Mouse (Mus musculus) cerebellum, adult 9-11 months (tissue): ENCODE measurements around the gene Ccdc180.

Source experiments
- DNase-seq: peaks from one replicate; pipeline ENCODE4 v3.0.0; 2022

Ccdc180 gene

GRCm38 (mm10) chr4:45911876-45912275 lies 21.8 kb downstream of the Ccdc180 start:
- no peak for DNase-seq

- no peak for DNase-seq
Measured at GRCm38 (mm10) chr4:45917091-45917490, 27.0 kb downstream of the Ccdc180 start.

GRCm38 (mm10) chr4:45921663-45922435 lies 31.7 kb downstream of the Ccdc180 start:
- no peak for DNase-seq

DNA sequence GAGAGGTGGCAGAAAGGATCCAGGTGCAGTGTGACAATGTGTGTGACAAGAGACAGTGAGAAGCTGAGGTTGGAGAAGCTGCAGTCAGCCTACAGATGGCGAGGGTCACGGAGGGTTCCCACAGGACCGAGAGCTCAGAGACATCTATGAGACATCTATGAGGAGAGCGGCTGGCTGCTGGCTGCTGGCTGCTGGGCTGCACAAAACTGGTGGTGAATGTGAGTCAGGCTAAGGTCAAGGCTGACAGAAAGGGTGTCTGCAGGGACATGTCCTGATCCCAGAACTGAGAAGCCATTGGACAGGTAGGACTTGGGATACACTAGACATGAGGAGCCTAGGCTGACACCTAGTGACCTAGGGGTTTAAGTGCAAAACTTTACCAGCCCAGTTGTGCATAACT lies 33.9 kb downstream of the Ccdc180 start:
- DNase-seq = no peak

DNA sequence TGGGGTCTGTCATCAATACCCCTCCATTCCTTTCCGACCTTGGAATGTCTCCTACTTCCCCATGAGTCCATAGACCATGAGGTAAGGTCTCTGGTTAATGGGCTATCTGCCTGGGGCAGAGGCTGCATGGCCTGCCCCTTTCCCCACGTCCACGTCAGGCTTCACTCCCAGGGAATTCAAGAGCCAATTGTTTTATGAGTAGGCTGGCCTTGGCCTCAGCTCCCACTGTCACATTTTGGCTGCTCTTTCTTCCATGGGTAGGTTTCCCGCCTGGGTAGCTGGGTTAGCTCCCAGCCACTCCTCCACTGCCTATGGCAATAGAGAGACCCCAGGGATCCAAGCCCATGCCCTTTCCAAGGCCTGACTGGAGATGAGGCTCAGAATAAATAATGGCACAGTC lies 38.5 kb downstream of the Ccdc180 start:
- DNase-seq = no peak

- DNase-seq = peak; percentile 6
Measured at GRCm38 (mm10) chr4:45941628-45942044, 51.5 kb downstream of the Ccdc180 start.

GRCm38 (mm10) chr4:45947729-45948128 lies 57.6 kb downstream of the Ccdc180 start:
- DNase-seq = no peak

DNA sequence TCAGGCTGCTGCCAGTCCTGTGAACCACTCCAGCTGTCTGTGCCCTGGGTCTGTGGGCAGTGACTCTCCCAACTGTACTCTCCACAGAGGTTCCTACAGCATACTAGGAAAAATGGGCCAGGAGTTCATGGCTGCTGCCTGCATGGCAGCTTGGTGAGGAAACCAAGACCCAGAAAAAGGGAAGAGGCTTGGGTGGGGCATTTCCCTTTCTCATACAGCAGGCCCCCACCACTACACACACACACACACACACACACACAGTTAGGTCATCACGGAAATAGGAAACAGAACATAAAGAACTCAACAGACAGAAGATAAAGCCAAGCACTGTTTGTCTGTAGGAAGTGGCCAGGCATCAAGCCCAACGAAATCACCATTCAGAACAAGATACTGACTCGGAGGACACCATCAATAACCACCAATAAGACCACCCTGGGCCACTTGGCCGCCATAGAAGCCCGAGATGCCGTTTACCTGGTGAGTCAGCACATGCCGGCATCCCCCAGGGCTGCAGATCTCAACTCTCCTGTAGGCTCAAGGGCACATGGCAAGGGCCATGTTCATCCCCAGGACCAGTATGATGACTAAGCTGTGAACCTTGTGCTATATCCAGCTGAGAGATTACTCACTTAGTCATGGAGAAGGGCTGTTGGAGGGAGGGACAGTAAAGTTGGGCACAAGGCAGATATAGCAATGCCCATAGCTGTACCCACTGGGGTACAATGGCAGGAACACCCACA lies 59.2 kb downstream of the Ccdc180 start:
- DNase-seq = no peak

DNA sequence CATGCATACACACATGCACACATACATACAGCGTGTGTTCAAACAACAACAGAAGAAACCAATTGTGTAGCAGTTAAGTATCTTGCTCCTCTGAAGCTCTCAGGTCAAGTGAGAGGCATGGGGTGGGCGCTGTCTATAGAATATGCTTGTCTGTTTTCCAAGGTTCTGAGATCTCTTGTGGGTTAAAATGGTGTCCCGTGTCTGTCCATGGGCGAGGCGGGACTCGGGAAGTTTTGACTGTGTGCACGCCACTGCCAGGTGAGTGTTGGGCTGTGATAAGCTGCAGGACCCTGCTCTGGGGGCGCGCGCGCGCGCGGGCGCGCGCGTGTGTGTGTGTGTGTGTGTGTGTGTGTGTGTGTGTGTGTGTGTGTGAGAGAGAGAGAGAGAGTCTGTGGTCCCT lies 61.7 kb downstream of the Ccdc180 start:
- no peak for DNase-seq

- DNase-seq = no peak
Measured at GRCm38 (mm10) chr4:45953025-45953919, 63.2 kb downstream of the Ccdc180 start.

DNA sequence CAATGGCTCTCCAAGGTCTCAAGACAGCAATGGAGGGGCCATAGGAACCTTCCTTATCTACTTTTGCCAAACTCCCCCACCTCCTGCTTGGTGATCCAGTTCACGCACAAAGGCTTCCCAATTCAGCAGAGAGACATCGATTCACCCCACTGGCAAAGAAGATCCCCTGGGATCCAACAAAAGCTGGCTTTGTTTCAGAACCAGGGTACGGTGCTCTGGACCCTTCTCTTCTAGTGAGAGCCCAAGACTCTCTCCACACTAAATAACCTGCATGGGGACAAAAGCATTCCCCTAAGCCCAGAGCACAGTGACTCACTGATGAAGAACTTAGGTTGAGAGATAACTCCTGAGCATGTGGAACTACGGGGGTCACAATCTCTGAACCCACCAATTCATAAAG lies 65.1 kb downstream of the Ccdc180 start:
- no peak for DNase-seq

GRCm38 (mm10) chr4:45956131-45956530 lies 66.0 kb downstream of the Ccdc180 start:
- DNase-seq = no peak

GRCm38 (mm10) chr4:45956706-45957105 lies 66.6 kb downstream of the Ccdc180 start:
- DNase-seq = no peak

- DNase-seq = no peak
Measured at GRCm38 (mm10) chr4:45964771-45965439, 74.8 kb downstream of the Ccdc180 start, which contains the start of gene Tdrd7. Tdrd7 (plus strand) TSS chr4:45965334.

DNA sequence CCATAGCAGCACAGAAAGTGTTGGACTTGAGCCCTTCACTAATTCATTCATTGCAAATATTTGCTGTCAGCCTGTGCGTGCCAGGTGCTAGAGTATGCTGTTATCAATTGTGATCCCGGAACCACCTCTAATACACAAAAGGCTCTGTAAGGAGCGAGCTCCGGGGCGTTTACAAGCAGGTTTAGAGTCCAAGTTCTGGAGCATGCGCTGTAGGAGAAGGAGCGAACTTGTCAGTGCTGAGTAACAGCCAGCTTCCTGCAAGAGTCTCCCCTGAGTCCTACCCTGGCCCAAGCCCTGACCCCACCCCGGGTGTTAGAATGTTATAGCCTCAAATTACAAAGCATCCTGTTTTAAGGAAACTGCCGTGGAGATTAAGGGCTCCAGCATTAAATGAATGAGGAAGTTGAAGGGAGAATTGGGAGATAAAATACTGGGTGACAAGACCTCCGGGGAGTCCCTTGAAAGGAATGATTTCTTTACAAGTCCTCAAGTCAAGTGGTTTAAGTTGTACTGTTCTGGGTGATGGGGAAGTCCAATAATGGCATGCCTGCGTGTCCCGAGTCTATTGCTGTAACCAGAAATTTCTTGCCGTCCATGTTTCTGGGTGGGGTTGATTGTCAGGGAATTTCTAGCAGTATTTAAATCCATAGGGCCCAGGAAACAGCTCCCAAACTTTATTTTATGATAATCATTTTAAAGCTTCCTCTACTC lies 75.8 kb downstream of the Ccdc180 start:
- no peak for DNase-seq

GRCm38 (mm10) chr4:45966716-45967115 lies 76.6 kb downstream of the Ccdc180 start:
- DNase-seq = no peak

DNA sequence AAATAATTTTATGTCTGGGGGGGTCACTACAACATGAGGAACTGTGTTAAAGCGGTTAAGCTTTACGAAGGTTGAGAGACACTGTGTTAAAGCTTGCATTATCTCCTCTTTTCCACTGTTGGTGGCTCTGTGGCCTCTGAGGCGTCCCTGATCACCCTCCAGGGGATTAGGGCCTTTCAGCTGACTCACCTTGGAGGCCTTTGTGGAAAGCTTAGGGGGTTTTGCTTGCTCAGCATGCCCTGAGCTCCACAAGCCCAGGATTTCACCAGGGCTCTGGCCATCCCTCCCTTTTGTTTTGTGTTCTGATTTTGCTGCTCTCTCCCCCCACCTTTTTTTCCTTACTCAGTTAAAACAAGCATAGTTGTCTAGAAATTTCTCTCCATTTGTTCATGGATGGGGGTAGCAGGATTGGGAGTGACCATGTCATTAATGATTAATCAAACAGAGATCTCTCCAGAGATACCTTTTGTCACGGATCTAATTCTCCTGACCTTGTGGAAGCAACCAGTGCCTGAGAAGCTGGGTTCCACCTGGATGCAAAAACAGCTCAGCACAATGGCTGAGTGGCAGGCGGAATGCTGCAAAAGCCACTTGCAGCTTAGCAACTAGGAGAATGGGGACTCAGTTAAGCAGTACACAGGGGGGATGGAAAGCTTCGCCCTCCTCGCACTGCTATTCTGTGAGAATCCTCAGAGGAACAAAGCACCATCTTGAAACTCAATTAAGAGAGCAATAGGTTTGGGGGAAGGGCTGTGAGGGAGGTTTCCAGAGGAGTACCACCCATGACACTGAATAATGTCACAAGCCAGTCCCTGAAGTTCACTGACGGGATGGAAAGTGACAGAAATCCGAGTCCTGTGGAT lies 77.6 kb downstream of the Ccdc180 start:
- no peak for DNase-seq

DNA sequence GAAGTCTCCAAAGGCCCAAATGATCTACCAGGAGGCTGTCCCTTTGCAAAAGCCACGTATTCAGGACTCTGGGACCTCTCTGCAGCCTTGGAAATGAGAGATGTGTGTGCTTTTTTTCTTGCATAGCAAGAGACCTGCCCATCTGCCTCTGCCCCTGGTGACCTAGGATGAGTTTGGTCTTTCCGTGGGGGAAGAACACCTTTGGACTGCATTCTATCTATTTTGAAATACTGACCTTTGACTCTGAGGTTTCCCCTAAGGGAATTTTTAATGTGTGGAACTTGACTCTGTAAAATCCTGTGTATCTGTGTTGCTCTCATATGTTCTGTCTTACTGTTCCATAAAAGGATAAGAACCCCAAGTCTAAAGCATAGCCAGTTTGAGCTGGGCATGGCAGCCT lies 78.9 kb downstream of the Ccdc180 start:
- no peak for DNase-seq

DNA sequence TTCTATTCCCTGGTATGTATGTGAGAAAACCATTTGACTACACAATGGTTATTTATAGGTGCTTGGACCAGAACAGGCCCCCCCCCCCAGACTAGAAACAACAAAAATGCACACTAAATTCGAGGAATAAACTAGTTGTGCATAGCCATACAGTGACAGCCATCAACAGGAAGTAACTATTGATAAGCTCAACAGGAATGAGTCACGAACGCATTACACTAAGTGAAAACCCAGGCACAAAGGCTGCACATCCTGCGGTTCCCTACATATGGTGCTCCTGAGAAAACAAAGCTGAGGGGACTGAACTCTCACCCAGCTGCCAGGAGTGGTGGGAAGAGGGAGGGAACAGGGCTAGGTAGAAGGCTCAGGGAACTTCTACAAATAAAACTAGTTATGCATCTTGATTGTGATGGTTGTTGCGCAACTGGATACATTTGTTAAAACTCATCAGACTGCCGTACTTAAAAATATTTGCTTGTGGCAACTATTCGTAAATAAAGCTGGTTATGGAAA lies 80.0 kb downstream of the Ccdc180 start:
- no peak for DNase-seq

- peak; percentile 98 for DNase-seq
Measured at GRCm38 (mm10) chr4:45971806-45972447, 81.8 kb downstream of the Ccdc180 start.
